Mouse (Mus musculus) lung, embryonic 14.5 days (tissue): Measurements from ENCODE around the gene Dnah7a. TPM values are rescaled to one million over a fixed set of nuclear protein-coding genes. Genes with fewer than 3 reads are reported as not detected.
"Not testable (repeated sequence)": the region's sequence is repeated elsewhere in the genome, so short reads cannot be mapped to it uniquely, and the experiment has no call there.

Source experiments
- ATAC-seq: fragments of 200-750 bp; cut with Nextera tagmentation; 2 replicates; pipeline ENCODE4 v1.8.0; 2017; ENCODE audit warnings: mild to moderate bottlenecking, moderate TSS enrichment, moderate library complexity; ENCODE audit not compliant: insufficient read depth
- DNase-seq: peaks from one replicate; pipeline ENCODE4 v3.0.0-alpha.2; 2015
- H3K27ac ChIP-seq: fragments of 300-500 bp; sonication (generic); 2 replicates; pipeline ENCODE4 v1.5.1; 2014; ENCODE audit warnings: low read depth, mild to moderate bottlenecking, moderate library complexity
- H3K27me3 ChIP-seq: fragments of 300-500 bp; sonication (generic); 2 replicates; pipeline ENCODE4 v1.6.1; 2014; ENCODE audit warnings: low read length, control low read depth; ENCODE audit not compliant: insufficient read depth
- H3K36me3 ChIP-seq: fragments of 300-500 bp; sonication (generic); 2 replicates; pipeline ENCODE4 v1.6.1; 2014; ENCODE audit warnings: control low read depth; ENCODE audit not compliant: insufficient read depth
- H3K4me1 ChIP-seq: fragments of 300-500 bp; sonication (generic); 2 replicates; pipeline ENCODE4 v1.6.1; 2014; ENCODE audit warnings: antibody characterized with exemption, control low read depth; ENCODE audit not compliant: insufficient read depth
- H3K4me2 ChIP-seq: fragments of 300-500 bp; sonication (generic); 2 replicates; pipeline ENCODE4 v1.6.1; 2014; ENCODE audit warnings: mild to moderate bottlenecking
- H3K4me3 ChIP-seq: fragments of 300-500 bp; sonication (generic); 2 replicates; pipeline ENCODE4 v1.5.1; 2014; ENCODE audit warnings: low read depth, low read length
- H3K9ac ChIP-seq: fragments of 300-500 bp; sonication (generic); 2 replicates; pipeline ENCODE4 v1.6.1; 2014
- H3K9me3 ChIP-seq: fragments of 300-500 bp; sonication (generic); 2 replicates; pipeline ENCODE4 v1.6.1; 2016; ENCODE audit warnings: low read depth, low read length, control low read depth
- CTCF ChIP-seq: IDR thresholded peaks from 2 replicates; pipeline ENCODE4 v1.5.1; 2016; ENCODE audit warnings: antibody characterized with exemption, low read depth
- WGBS: fragments of 180-500 bp; shearing (Covaris S2); extraction: QIAGEN DNeasy Blood & Tissue Kit; methylation state at CpG from one replicate; pipeline ENCODE4 v1.1.7; 2014; 5-methylcytosine and 5-hydroxymethylcytosine counted together
- polyA plus RNA-seq: library from polyadenylated mRNA; unstranded; fragments of >200 nt; fragmentation: Nextera tagmentation; extraction: Ambion mirVana; gene quantifications from 2 replicates; pipeline ENCODE4 v1.2.1, GENCODE M21; 2014

Dnah7a gene
- polyA plus RNA-seq: 1.4 and 2.3 TPM in 2 replicates

- peak; percentile 88 for DNase-seq
- H3K27ac ChIP-seq: no peak within 1 kb of the TSS
- WGBS: 13% methylated on average over 42 of the region's 42 CpGs
These were observed at the start of gene Dnah7a for GRCm38 (mm10) chr1:53706431-53707361. Dnah7a (minus strand) TSS chr1:53706784.

GRCm38 (mm10) chr1:53753501-53753900, 46.9 kb upstream of the Dnah7a start:
- not testable (repeated sequence) for H3K4me3 ChIP-seq, DNase-seq, H3K9ac ChIP-seq, H3K4me2 ChIP-seq, H3K27me3 ChIP-seq, H3K9me3 ChIP-seq, H3K4me1 ChIP-seq, H3K27ac ChIP-seq, ATAC-seq, H3K36me3 ChIP-seq
- WGBS: 90% methylated on average over 2 of the region's 2 CpGs

More at GRCm38 (mm10) chr1:53706431-53707361, at the start of gene Dnah7a:
- Histone ChIP-seq H3K4me3 (peak within 1 kb of the TSS; percentile 44), H3K4me1 (no peaks in the 10 kb centered on the region), H3K9ac (peak within 1 kb of the TSS; percentile 46; the same call in 1 of the 2 replicates), H3K27me3 (no peaks in the 10 kb centered on the region), H3K4me2 (peak within 1 kb of the TSS; percentile 76), H3K9me3 (no peaks in the 10 kb centered on the region), H3K36me3 (no peaks in the 10 kb centered on the region)
- ATAC-seq: peak; percentile 89
- peak; percentile 56 for TF ChIP-seq CTCF

GRCm38 (mm10) chr1:53751144-53751543, 44.6 kb upstream of the Dnah7a start:
- no peak for DNase-seq
- no peak overlapping the region for H3K27ac ChIP-seq
- TF ChIP-seq CTCF: no peak
- no peak overlapping the region for H3K4me2 ChIP-seq
- no peaks in the 10 kb centered on the region for H3K27me3 ChIP-seq
- no peak overlapping the region for H3K9ac ChIP-seq
- 75% methylated on average over 1 of the region's 1 CpGs for WGBS
- ATAC-seq: no peak
- no peaks in the 10 kb centered on the region for H3K36me3 ChIP-seq
- H3K4me3 ChIP-seq: no peak overlapping the region
- no peaks in the 10 kb centered on the region for H3K9me3 ChIP-seq
- no peaks in the 10 kb centered on the region for H3K4me1 ChIP-seq

- DNase-seq, H3K9ac ChIP-seq, H3K36me3 ChIP-seq, H3K9me3 ChIP-seq, H3K4me1 ChIP-seq, H3K27ac ChIP-seq, ATAC-seq, H3K4me3 ChIP-seq, H3K27me3 ChIP-seq, H3K4me2 ChIP-seq: not testable (repeated sequence)
- 87% methylated on average over 7 of the region's 7 CpGs for WGBS
These were observed 44.1 kb upstream of the Dnah7a start for GRCm38 (mm10) chr1:53750697-53751096.

- not testable (repeated sequence) for H3K4me2 ChIP-seq, H3K36me3 ChIP-seq, DNase-seq, H3K4me3 ChIP-seq, H3K9me3 ChIP-seq, H3K27me3 ChIP-seq, H3K9ac ChIP-seq, ATAC-seq, H3K27ac ChIP-seq, H3K4me1 ChIP-seq
- 80% methylated on average over 1 of the region's 1 CpGs for WGBS
These were observed 43.3 kb upstream of the Dnah7a start for GRCm38 (mm10) chr1:53749881-53750385.

GRCm38 (mm10) chr1:53748571-53748970, 42.0 kb upstream of the Dnah7a start:
- ATAC-seq (no peak), DNase-seq (no peak)
- Histone ChIP-seq H3K9ac (no peak overlapping the region), H3K27me3 (no peaks in the 10 kb centered on the region), H3K4me1 (no peaks in the 10 kb centered on the region), H3K9me3 (no peaks in the 10 kb centered on the region), H3K4me3 (no peak overlapping the region), H3K36me3 (no peaks in the 10 kb centered on the region), H3K4me2 (no peak overlapping the region), H3K27ac (no peak overlapping the region)
- WGBS: 40% methylated on average over 9 of the region's 11 CpGs
- no peak for TF ChIP-seq CTCF

- H3K9me3 ChIP-seq: no peaks in the 10 kb centered on the region
- no peak overlapping the region for H3K27ac ChIP-seq
- WGBS: 75% methylated on average over 5 of the region's 5 CpGs
- no peaks in the 10 kb centered on the region for H3K4me1 ChIP-seq
- DNase-seq (no peak), ATAC-seq (no peak)
- H3K9ac ChIP-seq: no peak overlapping the region
- no peaks in the 10 kb centered on the region for H3K36me3 ChIP-seq
- H3K27me3 ChIP-seq: no peaks in the 10 kb centered on the region
- H3K4me2 ChIP-seq: no peak overlapping the region
- no peak overlapping the region for H3K4me3 ChIP-seq
- no peak for TF ChIP-seq CTCF
These were observed 39.4 kb upstream of the Dnah7a start for GRCm38 (mm10) chr1:53746001-53746400.
